Mouse (Mus musculus): ENCODE data around the gene Arl15.

DNA sequence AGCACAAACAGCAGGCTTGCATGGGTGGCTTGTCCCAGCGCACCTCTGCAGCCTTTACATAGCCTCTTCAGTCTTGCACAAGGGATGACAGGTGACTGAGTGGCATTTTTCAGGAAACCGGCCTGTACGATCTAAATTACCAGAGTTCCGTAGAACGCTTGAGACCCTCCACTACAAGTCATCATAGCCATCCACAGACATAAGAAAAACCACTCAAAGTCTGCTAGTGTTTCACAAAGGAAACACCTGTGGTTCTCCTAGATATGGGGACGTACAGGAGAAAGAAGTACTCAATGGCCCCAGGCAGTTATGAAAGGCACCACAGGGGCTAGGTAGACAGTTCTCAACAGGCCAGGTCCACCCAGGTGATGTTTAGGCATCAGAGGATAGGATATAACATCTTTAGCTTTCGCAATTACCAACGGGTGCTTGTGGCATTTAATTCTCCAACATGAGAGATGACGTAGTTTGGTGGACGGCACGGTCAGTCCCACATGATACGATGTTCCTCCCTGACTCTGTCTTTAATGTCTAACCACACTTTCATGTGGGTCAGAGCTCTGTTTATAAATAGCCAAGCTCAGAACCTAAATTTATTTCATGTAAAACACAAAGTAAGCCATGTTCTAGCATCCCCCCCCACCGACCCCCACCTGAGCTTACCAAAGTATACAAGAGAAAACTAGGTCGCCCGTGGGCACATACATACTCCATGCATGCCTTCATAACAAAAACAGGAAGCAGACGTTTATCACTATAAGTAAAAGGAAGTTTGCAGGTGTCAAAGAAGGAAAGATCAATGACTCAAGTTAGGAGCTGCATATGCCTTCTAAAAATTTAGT, 356.8 kb downstream of the Arl15 start:
- TF ChIP-seq CTCF (IDR thresholded peaks at IDR 0.05) (no peak), EP300 (IDR thresholded peaks at IDR 0.05; ENCODE audit: insufficient read depth, low read depth, low read length) (no peak)

Data from heart, adult 2 months (tissue).